ENCODE assay signal across 12 mouse cellular contexts in genomic region chr9:48859828-48860525, GRCm38 (mm10). TPM values are rescaled to one million over a fixed set of nuclear protein-coding genes. Genes with fewer than 3 reads are reported as not detected.
DNase-seq lines count a peak whose midpoint lies in the region; ATAC-seq and TF ChIP-seq lines count a peak whose summit lies in the region.
"Had no signal": no experiment of that assay in that cellular context is flagged by ENCODE, and none has a peak within 500 bp of the region (broad histone marks: within the 10 kb centered on the region; RNA-seq: fewer than 3 reads in every experiment).

No protein-coding gene starts in this region.

- no peak for DNase-seq in forebrain, embryonic 11.5 days (ENCODE audit: low spot score)
- no peak for DNase-seq in forebrain, embryonic 14.5 days (ENCODE audit: low spot score)
- peak; percentile 4 for DNase-seq in liver, adult 2 months (ENCODE audit: extremely low read depth, low read depth, low spot score)
- DNase-seq in liver (no peak), WW6 (ENCODE audit: low read depth, low spot score) (peak; percentile 14)
- no peak for DNase-seq in limb, embryonic 10.5 days (ENCODE audit: low spot score)
- DNase-seq in adrenal gland, postnatal 4 days (ENCODE audit: low spot score in 2 of 2), result no peak
- no peak for DNase-seq in left cerebral cortex, adult 11 months (ENCODE audit: low spot score)

- no peaks in the 10 kb centered on the region for H3K79me2 ChIP-seq in liver, adult 2 months (ENCODE audit: control insufficient read depth, insufficient read depth, low read length)

- TF ChIP-seq POLR2A in liver, adult 2 months (IDR thresholded peaks at IDR 0.05; ENCODE audit: extremely low read depth, insufficient read depth, low read length), result no peak

- H3K9me3 ChIP-seq in forebrain, embryonic 11.5 days (ENCODE audit: control insufficient read depth, low read length), result no peaks in the 10 kb centered on the region
- H3K9me3 ChIP-seq in forebrain, embryonic 14.5 days (replicated peaks; ENCODE audit: control insufficient read depth, low read length), result no peaks in the 10 kb centered on the region
- H3K9me3 ChIP-seq in limb, embryonic 10.5 days (replicated peaks), result no peaks in the 10 kb centered on the region
- H3K9me3 ChIP-seq: kidney, embryonic 15.5 days; liver, embryonic 15.5 days had no signal

- H3K27me3 ChIP-seq in forebrain, embryonic 11.5 days (ENCODE audit: control insufficient read depth, insufficient read depth, low read length), result no peaks in the 10 kb centered on the region
- no peaks in the 10 kb centered on the region for H3K27me3 ChIP-seq in forebrain, embryonic 14.5 days (replicated peaks; ENCODE audit: control insufficient read depth, insufficient read depth, low read length)
- no peaks in the 10 kb centered on the region for H3K27me3 ChIP-seq in liver, adult 2 months (ENCODE audit: control insufficient read depth, insufficient read depth, low read length)
- peaks cover 8% of the 10 kb centered on the region; the same call in 1 of the 2 replicates for H3K27me3 ChIP-seq in limb, embryonic 10.5 days (ENCODE audit: low read depth, poor library complexity, severe bottlenecking)

- H3K9ac ChIP-seq in forebrain, embryonic 11.5 days (ENCODE audit: low read length), result no peak overlapping the region
- no peak overlapping the region for H3K9ac ChIP-seq in forebrain, embryonic 14.5 days (ENCODE audit: low read length)
- no peak overlapping the region for H3K9ac ChIP-seq in liver, adult 2 months (ENCODE audit: low read depth, low read length)
- H3K9ac ChIP-seq: kidney, embryonic 15.5 days; liver, embryonic 15.5 days had no signal

- no peak overlapping the region for H3K4me3 ChIP-seq in forebrain, embryonic 11.5 days (ENCODE audit: low read depth, low read length)
- no peak overlapping the region for H3K4me3 ChIP-seq in forebrain, embryonic 14.5 days (ENCODE audit: low read depth, low read length)
- no peak overlapping the region for H3K4me3 ChIP-seq in liver, adult 2 months (ENCODE audit: insufficient read depth, low read depth, low read length)
- no peak overlapping the region for H3K4me3 ChIP-seq in limb, embryonic 10.5 days
- H3K4me3 ChIP-seq: kidney, embryonic 15.5 days; liver, embryonic 15.5 days had no signal

- no peak overlapping the region for H3K4me2 ChIP-seq in forebrain, embryonic 11.5 days (ENCODE audit: low read depth, low read length, severe bottlenecking)
- no peak overlapping the region for H3K4me2 ChIP-seq in forebrain, embryonic 14.5 days (ENCODE audit: low read length)
- H3K4me2 ChIP-seq: kidney, embryonic 15.5 days; liver, embryonic 15.5 days had no signal

- peak; percentile 15; the same call in 1 of the 2 replicates for ATAC-seq in forebrain, embryonic 11.5 days (replicated peaks; ENCODE audit: low FRiP score)
- ATAC-seq in forebrain, embryonic 14.5 days, result no peak

- H3K36me3 ChIP-seq in forebrain, embryonic 11.5 days (ENCODE audit: control insufficient read depth, insufficient read depth, low read length), result no peaks in the 10 kb centered on the region
- no peaks in the 10 kb centered on the region for H3K36me3 ChIP-seq in forebrain, embryonic 14.5 days (ENCODE audit: control insufficient read depth, insufficient read depth, low read length)
- no peaks in the 10 kb centered on the region for H3K36me3 ChIP-seq in liver, adult 2 months (ENCODE audit: control insufficient read depth, insufficient read depth, low read length)
- no peaks in the 10 kb centered on the region for H3K36me3 ChIP-seq in limb, embryonic 10.5 days
- H3K36me3 ChIP-seq: kidney, embryonic 15.5 days; liver, embryonic 15.5 days had no signal

- no peaks in the 10 kb centered on the region for H3K4me1 ChIP-seq in forebrain, embryonic 11.5 days (replicated peaks; ENCODE audit: control insufficient read depth, insufficient read depth, low read length)
- H3K4me1 ChIP-seq in forebrain, embryonic 14.5 days (ENCODE audit: control insufficient read depth, insufficient read depth, low read length), result no peaks in the 10 kb centered on the region
- H3K4me1 ChIP-seq in liver, adult 2 months (ENCODE audit: control insufficient read depth, insufficient read depth, low read length), result no peaks in the 10 kb centered on the region; the same call in 1 of the 2 replicates
- peaks cover 20% of the 10 kb centered on the region for H3K4me1 ChIP-seq in limb, embryonic 10.5 days
- H3K4me1 ChIP-seq: liver, embryonic 15.5 days had no signal

- no peak for TF ChIP-seq CTCF in liver, adult 2 months (IDR thresholded peaks at IDR 0.05; ENCODE audit: low read depth, low read length)

- no peak overlapping the region for H3K27ac ChIP-seq in forebrain, embryonic 11.5 days (ENCODE audit: low read depth, low read length)
- no peak overlapping the region for H3K27ac ChIP-seq in forebrain, embryonic 14.5 days (ENCODE audit: low read depth, low read length)
- H3K27ac ChIP-seq in liver, adult 2 months (replicated peaks; ENCODE audit: insufficient read depth, low read depth, low read length), result no peak overlapping the region
- H3K27ac ChIP-seq in limb, embryonic 10.5 days, result 0 out of 2 replicates have a peak overlapping the region, but pooled peaks have one; percentile 30
- H3K27ac ChIP-seq: kidney, embryonic 15.5 days; liver, embryonic 15.5 days had no signal

- WGBS in forebrain, embryonic 11.5 days, result 22% methylated on average over 10 of the region's 10 CpGs
- 26% methylated on average over 10 of the region's 10 CpGs for WGBS in forebrain, embryonic 14.5 days
- WGBS in liver, adult 2 months, result 39% methylated on average over 10 of the region's 10 CpGs
- 16% methylated on average over 10 of the region's 10 CpGs for WGBS in limb, embryonic 10.5 days

RNA-seq across cellular contexts. Expression of gene Zbtb16, which starts 24.0 kb away (rescaled TPM):
- 6.6 TPM in 2 replicates for polyA plus RNA-seq in forebrain, embryonic 11.5 days (2014; fragmentation: Nextera tagmentation; extraction: Ambion mirVana)
- 2.3 and 3.7 TPM in 2 replicates for polyA plus RNA-seq in forebrain, embryonic 14.5 days (2014; fragmentation: Nextera tagmentation; extraction: Ambion mirVana)
- total RNA-seq in liver, adult 2 months (2014; rRNA removed), result 19.3 and 24.2 TPM in 2 replicates
- polyA plus RNA-seq in liver, adult 2 months (2012; rRNA removed), result 5.3 and 7.2 TPM in 2 replicates
- 19.7 and 29.3 TPM in 2 replicates for polyA plus RNA-seq in limb, embryonic 10.5 days (2016; fragmentation: Nextera tagmentation; extraction: Ambion mirVana)
- total RNA-seq in adrenal gland, postnatal 4 days (2021), result 10 to 100 TPM; 32.4 to 47.4 TPM

RNA-seq across cellular contexts. Expression of gene Htr3a, which starts 50.9 kb away (rescaled TPM):
- polyA plus RNA-seq in forebrain, embryonic 11.5 days (2014; fragmentation: Nextera tagmentation; extraction: Ambion mirVana), result 0.39 and 0.43 TPM in 2 replicates
- 4.2 and 4.8 TPM in 2 replicates for polyA plus RNA-seq in forebrain, embryonic 14.5 days (2014; fragmentation: Nextera tagmentation; extraction: Ambion mirVana)
- not detected in 2 replicates for total RNA-seq in liver, adult 2 months (2014; rRNA removed)
- polyA plus RNA-seq in liver, adult 2 months (2012; rRNA removed), result not detected in 2 replicates
- polyA plus RNA-seq in limb, embryonic 10.5 days (2016; fragmentation: Nextera tagmentation; extraction: Ambion mirVana), result 0.30 and 0.34 TPM in 2 replicates
- 1 to 10 TPM; 3.6 to 5.1 TPM for total RNA-seq in adrenal gland, postnatal 4 days (2021)
- total RNA-seq: gastrocnemius, adult 8-10 months; heart, postnatal 25 days had no signal
- polyA plus RNA-seq: liver, embryonic 15.5 days had no signal

Comparison
In these comparisons a context has a peak if more than half of its experiments do, and no peak if none do; other contexts are left out.
1. DNase-seq: peak in liver, adult 2 months (single experiment) and WW6 (single experiment); none in forebrain, embryonic 11.5 days (single experiment), forebrain, embryonic 14.5 days (single experiment), liver (single experiment), limb, embryonic 10.5 days (single experiment), adrenal gland, postnatal 4 days (0 of 2) and left cerebral cortex, adult 11 months (single experiment).